Mouse (Mus musculus): ENCODE measurements around the gene Slco2a1. TPM values are rescaled to one million over a fixed set of nuclear protein-coding genes. Genes with fewer than 3 reads are reported as not detected.

Slco2a1 gene
- total and polyA plus RNA-seq, 3 experiments, result 0.14 TPM; not detected in 2

- TF ChIP-seq RCOR1 (conservative IDR thresholded peaks at IDR 0.05; ENCODE audit: low read depth, low read length), result no peak
- TF ChIP-seq MAZ (IDR thresholded peaks at IDR 0.05; ENCODE audit: low read depth, low read length), result no peak
- TF ChIP-seq ZKSCAN1 (IDR thresholded peaks at IDR 0.05; ENCODE audit: borderline replicate concordance, low read depth, low read length), result no peak
- no peak for TF ChIP-seq CHD1 (IDR thresholded peaks at IDR 0.05; ENCODE audit: low read depth, low read length)
- TF ChIP-seq HCFC1 (IDR thresholded peaks at IDR 0.05; ENCODE audit: low read depth, low read length), result no peak
- TF ChIP-seq USF2 (conservative IDR thresholded peaks at IDR 0.05; ENCODE audit: low read depth, low read length), result no peak
- no peak for TF ChIP-seq GABPA (IDR thresholded peaks at IDR 0.05; ENCODE audit: insufficient replicate concordance, low read depth, low read length)
- no peak for TF ChIP-seq BHLHE40 (IDR thresholded peaks at IDR 0.05; ENCODE audit: low read depth, low read length)
- TF ChIP-seq MYC (IDR thresholded peaks at IDR 0.05; ENCODE audit: low read depth, low read length), result no peak
- TF ChIP-seq CHD2 (IDR thresholded peaks at IDR 0.05; ENCODE audit: low read length), result no peak
- TF ChIP-seq MAX (IDR thresholded peaks at IDR 0.05; ENCODE audit: low read length), result no peak
- TF ChIP-seq POLR2AphosphoS2 (IDR thresholded peaks at IDR 0.05; ENCODE audit: low read depth, low read length), result no peak
- TF ChIP-seq TCF12 (IDR thresholded peaks at IDR 0.05; ENCODE audit: low read depth, low read length), result no peak
- TF ChIP-seq JUND (conservative IDR thresholded peaks at IDR 0.05; ENCODE audit: low read depth, low read length), result no peak
- no peak for TF ChIP-seq CTCF (conservative IDR thresholded peaks at IDR 0.05 in 1 of 2, IDR thresholded peaks at IDR 0.05 in 1 of 2; ENCODE audit: low read depth in 2 of 2, low read length in 2 of 2)
- no peak for TF ChIP-seq ELF1 (IDR thresholded peaks at IDR 0.05; ENCODE audit: low read depth, low read length)
- no peak for TF ChIP-seq MXI1 (IDR thresholded peaks at IDR 0.05; ENCODE audit: low read depth, low read length)
- no peak for TF ChIP-seq E2F4 (IDR thresholded peaks at IDR 0.05; ENCODE audit: insufficient replicate concordance, low read depth, low read length)
- no peak for TF ChIP-seq NELFE (IDR thresholded peaks at IDR 0.05; ENCODE audit: low read depth, low read length)
- TF ChIP-seq UBTF (IDR thresholded peaks at IDR 0.05; ENCODE audit: low read depth, low read length), result no peak
- peak; percentile 21 for DNase-seq (ENCODE audit: extremely low read depth)
- dilution Hi-C loops (cut with MboI; ENCODE audit: extremely low pct_ligation_motif_present, extremely low pct_unique_long_range_greater_than_20kb, low sequenced_read_pairs) (no loop called here), in situ Hi-C loops (cut with MboI; ENCODE audit: low pct_ligation_motif_present, low pct_unique_long_range_greater_than_20kb, low sequenced_read_pairs) (loop anchor here (5.0 kb wide), 1 partner anchor 86 kb away; no protein-coding TSS in a partner anchor)
- Histone ChIP-seq H3K9ac (ENCODE audit: insufficient read depth, low read depth) (no peak overlapping the region), H3K4me1 (ENCODE audit: control insufficient read depth in 1 of 2, insufficient read depth in 2 of 2) (peaks cover 5 to 17% of the 10 kb centered on the region in 2 experiments), H3K79me2 (replicated peaks; ENCODE audit: control insufficient read depth, extremely low read depth, insufficient read depth, poor library complexity, severe bottlenecking) (no peaks in the 10 kb centered on the region), H3K9me3 (replicated peaks; ENCODE audit: low read length) (no peaks in the 10 kb centered on the region), H3K27ac (ENCODE audit: insufficient read depth, low read depth) (no peak overlapping the region), H3K27me3 (replicated peaks) (peaks cover 48% of the 10 kb centered on the region), H3K4me3 (replicated peaks in 1 of 3; ENCODE audit: low read depth in 2 of 3, low read length in 2 of 3, poor library complexity in 1 of 3) (no peak overlapping the region), H3K4me2 (ENCODE audit: insufficient read depth, low read depth, poor library complexity, severe bottlenecking) (no peak overlapping the region), H3K36me3 (replicated peaks in 1 of 2; ENCODE audit: control insufficient read depth in 1 of 2, insufficient read depth in 1 of 2, low read length in 1 of 2) (no peaks in the 10 kb centered on the region)
These were observed 102.7 kb downstream of the Slco2a1 start for GRCm38 (mm10) chr9:103091039-103091883.

All from CH12.LX (cell line).